Mouse (Mus musculus) macrophage (primary cell): ENCODE data around the gene Vmn2r101. TPM values are rescaled to one million over a fixed set of nuclear protein-coding genes. Genes with fewer than 3 reads are reported as not detected.

Source experiments
- H3K27ac ChIP-seq: fragments of 350-480 bp; formaldehyde crosslinking; 2 replicates; pipeline ENCODE4 v1.9.0; 2021
- H3K36me3 ChIP-seq: fragments of 350-480 bp; formaldehyde crosslinking; 2 replicates; pipeline ENCODE4 v1.9.0; 2021; ENCODE audit errors: inconsistent target
- H3K4me3 ChIP-seq: fragments of 350-480 bp; formaldehyde crosslinking; 2 replicates; pipeline ENCODE4 v1.9.0; 2021; ENCODE audit errors: inconsistent target
- H3K79me2 ChIP-seq: fragments of 350-480 bp; formaldehyde crosslinking; 2 replicates; pipeline ENCODE4 v1.9.0; 2021; ENCODE audit errors: inconsistent target
- WGBS: methylation state at CpG from one replicate; pipeline ENCODE4 v1.1.7; 2026; ENCODE audit warnings: inconsistent platforms; ENCODE audit not compliant: missing documents; 5-methylcytosine and 5-hydroxymethylcytosine counted together
- polyA plus RNA-seq: library from polyadenylated mRNA; stranded (reverse); fragments of 250-400 nt; gene quantifications from 3 replicates; pipeline ENCODE4 v1.2.4, GENCODE M21; 2018; ENCODE audit warnings: inconsistent platforms
- total RNA-seq, 78 experiments: library from RNA; depleted of rRNA; stranded (reverse); fragments of 250-400 nt; gene quantifications; 1 replicate in 9 of 78; 2 replicates in 24 of 78; 3 replicates in 43 of 78; 4 replicates in 2 of 78; pipeline ENCODE4 v1.2.4; 2018; ENCODE audit warnings: inconsistent platforms in 56 of 78

The Vmn2r101 gene
- not detected for total RNA-seq (2018; cell fraction: chromatin; rRNA removed)
- not detected for total RNA-seq (2018; cell fraction: cytosol; rRNA removed)
- total RNA-seq (2018; cell fraction: nucleus; rRNA removed), result not detected
- polyA plus RNA-seq, result not detected in 3 replicates

DNA sequence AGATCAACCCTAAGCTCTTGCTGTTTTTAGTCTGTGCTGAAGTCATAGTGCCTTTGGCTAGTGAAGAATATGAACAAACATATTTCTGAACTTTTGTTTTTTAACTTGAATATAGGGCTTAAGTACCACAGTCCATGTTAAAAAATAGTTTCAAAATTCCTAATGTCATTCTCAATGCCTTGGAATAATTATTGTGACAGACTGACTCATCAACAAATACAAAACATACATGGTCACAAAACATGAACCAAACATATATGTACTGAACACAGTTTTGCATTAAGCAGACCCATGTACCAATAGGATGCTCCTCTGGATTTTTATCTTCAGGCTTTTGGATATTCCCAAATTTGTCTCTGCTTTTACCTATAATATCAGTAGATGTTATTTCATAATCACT lies at the start of gene Vmn2r101:
Gene Vmn2r101, plus strand, starts transcription at position 301 of the 400 bp plus-strand sequence.
- H3K27ac ChIP-seq, result no peak within 1 kb of the TSS
- H3K4me3 ChIP-seq, result no peak within 1 kb of the TSS
- H3K36me3 ChIP-seq, result no peaks in the 10 kb centered on the region
- no peaks in the 10 kb centered on the region for H3K79me2 ChIP-seq

DNA sequence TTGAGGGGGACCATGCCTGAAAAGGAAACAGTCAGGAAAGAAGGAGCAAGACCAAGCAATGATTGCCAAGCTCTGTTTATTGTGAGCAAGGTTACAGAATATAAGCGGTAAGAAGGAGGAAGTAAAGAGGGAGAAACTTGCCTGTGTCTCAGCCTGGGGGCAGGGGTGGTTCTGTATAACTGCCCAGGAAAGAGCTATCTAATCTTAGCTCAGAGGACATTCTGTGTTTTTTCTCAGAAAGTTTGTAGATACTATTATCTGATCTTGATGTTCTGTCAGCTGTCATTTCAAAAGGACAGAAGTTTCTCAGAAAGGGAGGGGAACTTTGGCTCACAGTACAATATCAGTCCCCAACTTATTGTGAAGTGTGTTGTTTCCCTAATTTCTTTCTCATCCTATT lies 52.3 kb downstream of the Vmn2r101 start:
- Histone ChIP-seq H3K27ac (no peak overlapping the region), H3K4me3 (no peak overlapping the region), H3K79me2 (no peaks in the 10 kb centered on the region), H3K36me3 (no peaks in the 10 kb centered on the region)
- WGBS, result 79% methylated on average over 1 of the region's 1 CpGs

DNA sequence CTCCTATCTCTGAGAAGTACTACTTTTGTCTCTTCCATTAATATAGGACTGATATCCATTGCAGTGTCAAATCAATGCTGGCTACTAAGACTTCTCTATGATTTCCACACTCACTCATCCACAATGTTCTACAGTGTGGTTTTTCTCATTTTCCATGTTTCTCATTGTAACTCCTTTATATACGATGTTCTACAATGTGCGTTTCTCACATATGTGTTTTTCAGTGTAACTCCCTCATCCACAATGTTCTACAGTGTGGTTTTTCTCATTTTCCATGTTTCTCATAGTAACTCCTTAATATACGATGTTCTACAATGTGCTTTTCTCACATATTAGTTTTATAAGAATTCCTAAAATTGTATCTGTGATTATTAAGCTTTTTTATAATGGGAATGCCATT lies 81.4 kb downstream of the Vmn2r101 start:
- Histone ChIP-seq H3K27ac (no peak overlapping the region), H3K36me3 (no peaks in the 10 kb centered on the region), H3K79me2 (no peaks in the 10 kb centered on the region), H3K4me3 (no peak overlapping the region)
- WGBS, result 94% methylated on average over 3 of the region's 3 CpGs

DNA sequence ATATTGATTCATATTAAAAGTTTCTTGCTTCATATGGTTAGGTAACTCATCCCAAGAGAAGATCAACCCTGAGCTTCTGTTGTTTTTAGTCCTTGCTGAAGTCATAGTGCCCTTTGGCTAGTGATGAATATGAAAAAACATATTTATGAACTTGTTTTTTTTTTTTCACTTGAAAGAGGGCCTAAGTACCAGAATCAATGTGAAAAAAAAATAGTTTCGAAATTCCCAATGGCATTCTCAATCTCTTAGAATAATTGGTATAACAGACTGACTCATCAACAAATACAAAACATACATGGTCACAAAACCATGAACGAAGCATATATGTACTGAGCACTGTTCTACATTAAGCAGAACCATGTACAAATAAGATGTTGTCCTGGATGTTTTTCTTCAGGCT lies 83.0 kb downstream of the Vmn2r101 start, which contains the start of gene Vmn2r102:
Gene Vmn2r102, plus strand, starts transcription at position 301 of the 400 bp plus-strand sequence.
- Histone ChIP-seq H3K27ac (no peak within 1 kb of the TSS), H3K79me2 (no peaks in the 10 kb centered on the region), H3K36me3 (no peaks in the 10 kb centered on the region), H3K4me3 (no peak within 1 kb of the TSS)
- WGBS, result 70% methylated on average over 2 of the region's 2 CpGs

Other genes with a start within 250 kb of the Vmn2r101 start
- gene Vmn2r99, start 215.3 kb upstream of the Vmn2r101 start, polyA plus RNA-seq, result not detected in 3 replicates
- gene Vmn2r100, start 72.5 kb upstream of the Vmn2r101 start, polyA plus RNA-seq, result not detected in 3 replicates
- not detected in 3 replicates for gene Vmn2r102, start 83.1 kb downstream of the Vmn2r101 start, polyA plus RNA-seq
- not detected in 3 replicates for gene Vmn2r103, start 196.1 kb downstream of the Vmn2r101 start, polyA plus RNA-seq